ENCODE assay signal across 25 mouse cellular contexts in the genomic region with DNA sequence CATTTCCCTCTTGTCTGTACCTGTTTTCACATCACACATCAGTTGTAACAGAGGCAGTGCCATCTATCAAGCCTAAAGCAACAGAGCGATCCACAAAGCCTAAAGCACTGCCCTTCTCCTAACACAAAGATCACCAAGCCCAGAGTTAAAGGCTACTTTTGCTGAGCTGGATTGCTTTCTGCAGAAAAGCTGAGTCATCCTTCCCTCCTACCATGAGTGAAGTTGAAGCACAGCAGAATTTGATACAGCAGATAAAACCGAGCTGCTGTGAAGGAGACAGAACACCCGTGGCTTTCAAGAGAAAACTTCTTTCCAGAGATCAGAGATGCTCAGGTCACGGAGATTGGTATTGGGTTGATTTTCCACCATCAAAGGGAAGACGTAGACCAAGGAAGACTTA. TPM values are rescaled to one million over a fixed set of nuclear protein-coding genes. Genes with fewer than 3 reads are reported as not detected.
A peak's percentile ranks its signal among the peaks of the same experiment; 100 is the strongest.
DNase-seq lines count a peak whose midpoint lies in the region; TF ChIP-seq lines count a peak whose summit lies in the region.
"Had no signal": no experiment of that assay in that cellular context is flagged by ENCODE, and none has a peak within 500 bp of the region (broad histone marks: within the 10 kb centered on the region; RNA-seq: fewer than 3 reads in every experiment).

No protein-coding gene starts in this region.

- 0 out of 2 replicates have a peak, but pooled peaks cover 2% of the 10 kb centered on the region for H3K27me3 ChIP-seq in kidney, adult 2 months (replicated peaks; ENCODE audit: control insufficient read depth, insufficient read depth, low read length)
- H3K27me3 ChIP-seq in MEL (ENCODE audit: control insufficient read depth in 1 of 2, insufficient read depth in 2 of 2, low read length in 2 of 2), result no peaks in the 10 kb centered on the region; a peak in 1 of 4 replicates

- no peak overlapping the region for H3K27ac ChIP-seq in kidney, adult 2 months (ENCODE audit: insufficient read depth, low read depth, low read length)
- H3K27ac ChIP-seq in MEL (ENCODE audit: control insufficient read depth, low read depth, low read length) (peak overlapping the region; percentile 29; the same call in 1 of the 2 replicates), macrophage (peak overlapping the region; percentile 35; the same call in 1 of the 2 replicates)
- H3K27ac ChIP-seq: hindbrain, embryonic 10.5 days; hindbrain, postnatal 0 days; left cerebral cortex, adult 2 months had no signal

- TF ChIP-seq EP300 in MEL (IDR thresholded peaks at IDR 0.05; ENCODE audit: low read depth in 1 of 2, low read length in 2 of 2), result peak; percentile 29 to 54; a peak in 1 of 4 replicates

- H3K4me1 ChIP-seq in kidney, adult 2 months (ENCODE audit: control insufficient read depth, insufficient read depth, low read length), result 0 out of 2 replicates have a peak, but pooled peaks cover 4% of the 10 kb centered on the region
- peaks cover 6 to 7% of the 10 kb centered on the region in 2 experiments for H3K4me1 ChIP-seq in MEL (ENCODE audit: control insufficient read depth in 1 of 2, insufficient read depth in 2 of 2, low read length in 2 of 2)

- no peaks in the 10 kb centered on the region for H3K79me2 ChIP-seq in MEL (ENCODE audit: control insufficient read depth, insufficient read depth, low read length, poor library complexity)
- peaks cover 11% of the 10 kb centered on the region for H3K79me2 ChIP-seq in macrophage (ENCODE audit: inconsistent target)

- H3K9ac ChIP-seq in MEL (ENCODE audit: control insufficient read depth, low read depth, low read length, poor library complexity, severe bottlenecking), result peak overlapping the region; percentile 29
- H3K9ac ChIP-seq: liver, postnatal 0 days had no signal

- H3K9me3 ChIP-seq in MEL (replicated peaks; ENCODE audit: insufficient read depth, low read length), result no peaks in the 10 kb centered on the region
- H3K9me3 ChIP-seq: G1E; hindbrain, embryonic 10.5 days had no signal

- no peak for TF ChIP-seq RAD21 in MEL (IDR thresholded peaks at IDR 0.05; ENCODE audit: low read depth, low read length)

- H3K4me3 ChIP-seq in kidney, adult 2 months (ENCODE audit: insufficient read depth, low read depth, low read length), result no peak overlapping the region
- H3K4me3 ChIP-seq in MEL (ENCODE audit: control insufficient read depth in 1 of 2, insufficient read depth in 1 of 2, low read depth in 2 of 2, low read length in 2 of 2), result peak overlapping the region; percentile 36 to 41
- no peak overlapping the region for H3K4me3 ChIP-seq in macrophage (ENCODE audit: inconsistent target)
- H3K4me3 ChIP-seq: hindbrain, embryonic 10.5 days; left cerebral cortex, adult 2 months had no signal

- TF ChIP-seq CTCF in kidney, adult 2 months (conservative IDR thresholded peaks at IDR 0.05; ENCODE audit: insufficient read depth, insufficient read length, low read depth, low read length), result no peak
- TF ChIP-seq CTCF in MEL (IDR thresholded peaks at IDR 0.05 in 2 of 3, conservative IDR thresholded peaks at IDR 0.05 in 1 of 3; ENCODE audit: control insufficient read depth in 1 of 3, insufficient read depth in 1 of 3, low read depth in 2 of 3, low read length in 3 of 3, poor library complexity in 1 of 3, severe bottlenecking in 1 of 3), result no peak

- no peak for TF ChIP-seq POLR2A in kidney, adult 2 months (IDR thresholded peaks at IDR 0.05; ENCODE audit: low read depth, low read length)
- no peak for TF ChIP-seq POLR2A in MEL (IDR thresholded peaks at IDR 0.05; ENCODE audit: control insufficient read depth in 1 of 2, insufficient read depth in 1 of 2, low read depth in 1 of 2, low read length in 2 of 2, poor library complexity in 1 of 2)

- WGBS in kidney, adult 2 months, result 40% methylated on average over 5 of the region's 5 CpGs
- 35% methylated on average over 5 of the region's 5 CpGs for WGBS in macrophage (ENCODE audit: missing documents)

- DNase-seq in kidney, adult 2 months, result peak; percentile 5
- no peak for DNase-seq in kidney, postnatal 10 days
- DNase-seq in 416B (ENCODE audit: low read depth), result peak; percentile 36
- DNase-seq in MEL (ENCODE audit: low read depth, low spot score), result peak; percentile 82
- DNase-seq in urinary bladder, postnatal 4 days (ENCODE audit: low spot score in 2 of 2), result no peak
- DNase-seq in layer of hippocampus, adult 9-11 months, result no peak
- no peak for DNase-seq in gastrocnemius, postnatal 25 days
- DNase-seq: cerebellum, adult 2 months; embryo, embryonic 11 days; kidney, adult 18-20 months; kidney, postnatal 25 days; left cerebral cortex, postnatal 4 days; liver; liver, postnatal 0 days; lung, postnatal 14 days; retina, postnatal 1 day had no signal

- H3K36me3 ChIP-seq in kidney, adult 2 months (ENCODE audit: control insufficient read depth, insufficient read depth, low read length), result no peaks in the 10 kb centered on the region
- peaks cover 0 to 2% of the 10 kb centered on the region in 2 experiments; a peak in 2 of 4 replicates for H3K36me3 ChIP-seq in MEL (ENCODE audit: control insufficient read depth in 1 of 2, insufficient read depth in 2 of 2, low read length in 2 of 2)
- H3K36me3 ChIP-seq in macrophage (ENCODE audit: inconsistent target), result no peaks in the 10 kb centered on the region
- H3K36me3 ChIP-seq: G1E; hindbrain, embryonic 10.5 days had no signal

TF ChIP-seq in MEL, 35 proteins besides CTCF, POLR2A, EP300 and RAD21 (continues in another document):
- TF ChIP-seq TCF12 (IDR thresholded peaks at IDR 0.05; ENCODE audit: low read depth, low read length) (no peak), SMC3 (IDR thresholded peaks at IDR 0.05; ENCODE audit: low read depth, low read length) (no peak), TAL1 (IDR thresholded peaks at IDR 0.05; ENCODE audit: low read length) (no peak), GATA1 (IDR thresholded peaks at IDR 0.05; ENCODE audit: low read depth, low read length) (peak; percentile 44; the same call in 1 of the 2 replicates), TBP (IDR thresholded peaks at IDR 0.05; ENCODE audit: low read depth, low read length) (no peak), KAT2A (conservative IDR thresholded peaks at IDR 0.05; ENCODE audit: low read depth, low read length) (no peak), BHLHE40 (IDR thresholded peaks at IDR 0.05; ENCODE audit: borderline replicate concordance, low read depth, low read length) (no peak), MAX (IDR thresholded peaks at IDR 0.05; ENCODE audit: low read length) (peak; percentile 42; the same call in 1 of the 2 replicates), POLR2AphosphoS2 (IDR thresholded peaks at IDR 0.05; ENCODE audit: low read length) (no peak), MAFK (IDR thresholded peaks at IDR 0.05; ENCODE audit: borderline replicate concordance, low read depth, low read length) (peak; percentile 94), MEF2A (IDR thresholded peaks at IDR 0.05; ENCODE audit: extremely low read depth, insufficient replicate concordance, low read depth, low read length, poor library complexity, severe bottlenecking) (no peak), RCOR1 (IDR thresholded peaks at IDR 0.05; ENCODE audit: low read depth, low read length) (0 out of 2 replicates have a peak, but pooled peaks have one; percentile 31), CHD1 (IDR thresholded peaks at IDR 0.05; ENCODE audit: low read depth, low read length) (no peak), GABPA (IDR thresholded peaks at IDR 0.05; ENCODE audit: low read depth, low read length) (peak; percentile 93), ELF1 (IDR thresholded peaks at IDR 0.05; ENCODE audit: low read depth, low read length) (no peak), CHD2 (IDR thresholded peaks at IDR 0.05; ENCODE audit: low read length) (no peak), ZMIZ1 (IDR thresholded peaks at IDR 0.05; ENCODE audit: low read depth, low read length) (no peak), USF1 (IDR thresholded peaks at IDR 0.05; ENCODE audit: low read depth, low read length) (no peak), SIN3A (IDR thresholded peaks at IDR 0.05; ENCODE audit: low read length) (0 out of 2 replicates have a peak, but pooled peaks have one; percentile 20), UBTF (IDR thresholded peaks at IDR 0.05; ENCODE audit: borderline replicate concordance, insufficient read depth, low read depth, low read length) (no peak)

RNA-seq across cellular contexts. Expression of gene Mcoln2, which starts 3.5 kb away (rescaled TPM):
- 3.2 and 3.5 TPM in 2 replicates for polyA plus RNA-seq in kidney, adult 2 months (2012; rRNA removed)
- 0.42 and 0.65 TPM in 2 replicates for total RNA-seq in MEL (2012; rRNA removed)
- polyA plus RNA-seq in MEL (2012; ENCODE audit: insufficient read depth in 1 of 2, insufficient read length in 2 of 2, low read depth in 1 of 2, low replicate concordance in 2 of 2, missing spikeins in 1 of 2) (under 1 TPM in 1 of 2 experiments, not detected in 1; 0.10 TPM), macrophage (2018) (49.3 to 81.1 TPM (median 53.6 TPM) in 3 replicates)
- 1,000 to 10,000 TPM in 5 of 26 experiments, 100 to 1,000 TPM in 21; 274 to 1,392 (median 527) TPM for total RNA-seq in macrophage (2018; cell fraction: chromatin; rRNA removed)
- total RNA-seq in macrophage (2018; cell fraction: cytosol; rRNA removed), result 100 to 1,000 TPM in 14 of 26 experiments, 10 to 100 TPM in 12; 64.0 to 184 (median 105) TPM
- 1,000 to 10,000 TPM in 2 of 26 experiments, 100 to 1,000 TPM in 24; 189 to 1,164 (median 456) TPM for total RNA-seq in macrophage (2018; cell fraction: nucleus; rRNA removed)
- total RNA-seq in gastrocnemius, postnatal 25 days (2021), result under 1 TPM; 0.33 to 0.35 TPM
- total RNA-seq: hindbrain, postnatal 0 days; left cerebral cortex, adult 2 months; left cerebral cortex, postnatal 4 days had no signal
- polyA plus RNA-seq: G1E had no signal

RNA-seq across cellular contexts. Expression of gene Mcoln3, which starts 28.9 kb away (rescaled TPM):
- polyA plus RNA-seq in kidney, adult 2 months (2012; rRNA removed), result 17.3 and 17.9 TPM in 2 replicates
- not detected in 2 replicates for total RNA-seq in MEL (2012; rRNA removed)
- polyA plus RNA-seq in MEL (2012; ENCODE audit: insufficient read depth in 1 of 2, insufficient read length in 2 of 2, low read depth in 1 of 2, low replicate concordance in 2 of 2, missing spikeins in 1 of 2) (not detected), macrophage (2018) (38.3 to 114 TPM (median 88.0 TPM) in 3 replicates)
- total RNA-seq in macrophage (2018; cell fraction: chromatin; rRNA removed), result 10 to 100 TPM; 12.0 to 95.0 (median 30.7) TPM
- 100 to 1,000 TPM in 2 of 26 experiments, 10 to 100 TPM in 24; 10.4 to 108 (median 39.3) TPM for total RNA-seq in macrophage (2018; cell fraction: cytosol; rRNA removed)
- total RNA-seq in macrophage (2018; cell fraction: nucleus; rRNA removed), result 100 to 1,000 TPM in 3 of 26 experiments, 10 to 100 TPM in 23; 12.2 to 121 (median 39.6) TPM
- total RNA-seq in gastrocnemius, postnatal 25 days (2021), result not detected
- total RNA-seq: G1E; gastrocnemius, adult 8-10 months; hindbrain, postnatal 0 days; layer of hippocampus, adult 8-10 months; left cerebral cortex, adult 2 months had no signal
- polyA plus RNA-seq: C2C12; G1E; liver, postnatal 0 days had no signal

RNA-seq across cellular contexts. Expression of gene Wdr63, which starts 38.2 kb away (rescaled TPM):
- polyA plus RNA-seq in kidney, adult 2 months (2012; rRNA removed), result 0.10 TPM in 1 of 2 replicates, not detected in the other
- not detected in 2 replicates for total RNA-seq in MEL (2012; rRNA removed)
- polyA plus RNA-seq in MEL (2012; ENCODE audit: insufficient read depth in 1 of 2, insufficient read length in 2 of 2, low read depth in 1 of 2, low replicate concordance in 2 of 2, missing spikeins in 1 of 2), result not detected
- total RNA-seq in macrophage (2018; cell fraction: chromatin; rRNA removed), result 1 to 10 TPM in 9 of 26 experiments, under 1 TPM in 16, not detected in 1; 0.22 to 2.2 (median 0.74) TPM
- total RNA-seq in macrophage (2018; cell fraction: cytosol; rRNA removed), result under 1 TPM; 0.06 to 0.58 (median 0.14) TPM
- 1 to 10 TPM in 2 of 26 experiments, under 1 TPM in 23, not detected in 1; 0.17 to 1.9 (median 0.45) TPM for total RNA-seq in macrophage (2018; cell fraction: nucleus; rRNA removed)
- 0.07 to 0.27 TPM (median 0.10 TPM) in 3 replicates for polyA plus RNA-seq in macrophage (2018)
- total RNA-seq in gastrocnemius, postnatal 25 days (2021), result not detected
- total RNA-seq: G1E; gastrocnemius, adult 8-10 months had no signal
- polyA plus RNA-seq: G1E; heart, postnatal 0 days had no signal

Comparison
In these comparisons a context has a peak if more than half of its experiments do, and no peak if none do; other contexts are left out.
1. DNase-seq: peak in kidney, adult 2 months (single experiment), 416B (single experiment) and MEL (single experiment); none in kidney, postnatal 10 days (single experiment), urinary bladder, postnatal 4 days (0 of 2), layer of hippocampus, adult 9-11 months (single experiment) and gastrocnemius, postnatal 25 days (single experiment).
2. H3K4me3 ChIP-seq: peak in MEL (2 of 2); none in kidney, adult 2 months (single experiment) and macrophage (single experiment).
3. RNA of gene Mcoln2, which starts 3.5 kb away (polyA plus RNA-seq): 49.3 to 81.1 TPM in macrophage; 3.2 to 3.5 TPM in kidney, adult 2 months and 0.10 TPM in MEL; every median in the first group is over 10 times any median in the second.
4. RNA of gene Mcoln3, which starts 28.9 kb away (polyA plus RNA-seq): 38.3 to 114 TPM in macrophage and 17.3 to 17.9 TPM in kidney, adult 2 months; not detected in MEL; every median in the first group is over 10 times any median in the second.